Mouse (Mus musculus): ENCODE results near the gene Kif18b. TPM values are rescaled to one million over a fixed set of nuclear protein-coding genes. Genes with fewer than 3 reads are reported as not detected.

Gene Kif18b
- total RNA-seq, 2 experiments from 2014 or later = 16.1 to 20.1 TPM

DNA sequence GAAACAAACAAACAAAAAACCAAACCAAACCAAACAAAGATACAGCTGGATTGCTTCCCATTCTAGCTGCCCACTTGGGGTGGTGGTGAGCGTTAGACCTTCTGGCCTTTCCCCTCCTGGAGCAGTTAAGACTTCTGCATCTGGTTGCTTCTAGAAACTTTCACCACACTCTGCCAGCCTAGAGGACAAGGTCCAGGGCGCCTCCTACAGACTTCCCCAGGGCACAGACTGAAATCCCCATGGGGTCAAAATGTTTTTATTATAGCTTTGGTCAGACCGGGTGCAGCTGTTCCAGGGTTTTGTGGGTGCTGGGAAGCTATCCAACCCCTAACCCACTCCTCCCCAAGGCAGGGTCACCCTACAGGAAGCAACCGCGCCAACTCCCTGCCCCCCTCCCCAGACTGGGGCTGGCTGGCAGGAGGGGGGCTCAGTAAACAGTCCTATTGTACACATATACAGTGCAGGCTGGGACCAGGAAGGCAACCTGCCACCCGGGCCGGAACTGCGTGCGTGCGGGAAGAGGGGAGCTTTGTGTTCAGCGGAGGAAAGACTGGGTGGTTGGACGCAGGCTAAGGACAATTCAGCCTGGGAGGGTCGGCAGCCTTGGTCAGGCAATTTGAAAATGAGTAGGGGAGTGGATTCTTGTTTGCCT, 14.2 kb upstream of the Kif18b start:
- DNase-seq (ENCODE audit: low spot score in 2 of 2) = no peak

DNA sequence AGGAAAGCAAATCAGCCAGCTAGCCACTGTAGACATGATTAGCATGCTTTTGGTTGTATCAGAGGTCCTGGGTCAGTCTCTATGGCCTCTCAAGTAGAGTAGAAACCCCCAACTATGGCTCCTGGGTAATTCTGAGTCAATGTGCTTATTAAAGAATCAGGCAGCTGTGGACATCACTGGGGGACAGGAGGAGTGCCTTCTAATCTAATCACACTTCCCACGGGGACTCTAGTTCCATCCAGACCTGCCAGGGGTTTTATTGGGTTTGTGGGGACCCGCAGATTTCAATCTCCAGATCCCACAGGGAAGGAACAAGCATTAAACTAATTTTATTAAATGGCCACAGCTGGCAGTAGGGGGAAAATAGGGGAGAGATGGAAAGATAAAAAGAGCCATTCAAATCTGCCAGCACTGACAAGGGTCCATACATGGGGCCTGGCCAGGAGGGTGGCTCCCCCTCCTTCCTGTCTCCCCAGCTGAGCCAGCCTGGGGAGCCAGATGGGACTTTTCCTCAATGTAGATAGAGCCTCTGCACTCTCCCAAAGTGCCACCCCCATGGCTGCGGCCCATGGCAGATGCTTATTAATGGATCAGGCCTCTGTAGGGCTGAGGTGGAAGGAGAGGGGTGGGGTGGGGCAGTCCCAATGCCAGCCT, 12.7 kb upstream of the Kif18b start:
- no peak for DNase-seq (ENCODE audit: low spot score in 2 of 2)

DNA sequence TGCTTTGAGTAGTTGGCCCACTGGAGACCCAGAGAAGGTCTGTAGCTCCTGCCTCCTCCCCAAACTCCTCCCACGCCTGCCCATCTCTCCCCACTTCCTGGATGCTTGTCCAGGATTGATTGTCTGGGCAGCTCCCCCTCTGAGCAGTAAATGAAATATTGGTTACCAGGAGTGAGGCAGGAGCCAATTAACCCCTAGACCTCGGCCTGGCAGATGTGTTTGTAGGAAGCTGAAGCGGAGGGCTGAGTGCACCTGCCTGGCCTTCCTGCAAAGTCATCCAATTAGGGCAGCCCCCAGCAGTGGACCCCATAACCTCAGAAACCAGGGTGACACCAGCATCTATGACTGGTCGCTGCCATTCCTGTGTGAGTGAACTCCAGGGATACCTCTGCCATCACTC, 11.3 kb upstream of the Kif18b start:
- DNase-seq (ENCODE audit: low spot score in 2 of 2) = no peak

DNA sequence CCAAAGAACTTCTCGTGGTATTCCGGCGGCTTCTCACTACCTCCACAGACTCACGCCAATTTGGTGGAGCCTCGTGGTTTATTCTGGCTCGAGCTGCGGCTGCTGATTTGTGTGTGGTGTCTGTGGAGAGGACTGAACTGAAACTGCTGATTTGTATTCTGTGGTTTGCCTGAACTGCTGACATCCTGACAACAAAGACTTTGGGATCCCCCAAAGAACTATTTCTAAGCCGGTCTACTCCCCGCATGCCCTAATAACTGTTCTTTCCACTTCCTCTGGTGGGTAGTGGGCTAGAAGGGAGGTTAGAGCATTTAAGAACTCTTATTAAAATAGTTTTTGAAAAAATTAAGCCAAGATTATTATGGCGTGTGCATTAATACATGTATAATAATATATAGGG, 5.7 kb upstream of the Kif18b start:
- DNase-seq (ENCODE audit: low spot score in 2 of 2) = no peak

DNA sequence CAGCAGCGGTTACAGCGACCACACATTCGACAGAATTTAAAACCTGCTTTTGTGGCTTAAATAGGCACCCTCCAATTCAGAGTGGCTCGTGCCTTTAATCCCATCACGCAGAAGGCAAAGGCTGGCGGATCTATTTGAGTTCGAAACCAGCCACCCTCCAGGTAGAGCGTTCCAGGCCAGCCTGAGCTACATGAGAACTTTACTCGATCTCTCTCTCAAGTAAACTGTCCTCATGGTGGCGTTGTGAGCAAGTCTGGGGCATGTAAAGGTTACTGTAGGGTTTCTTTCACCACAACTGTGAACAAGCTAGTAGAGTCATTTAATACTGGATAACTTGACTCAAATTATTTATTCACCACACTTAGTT, 410 bp upstream of the Kif18b start:
- DNase-seq (ENCODE audit: low spot score in 2 of 2) = no peak

DNA sequence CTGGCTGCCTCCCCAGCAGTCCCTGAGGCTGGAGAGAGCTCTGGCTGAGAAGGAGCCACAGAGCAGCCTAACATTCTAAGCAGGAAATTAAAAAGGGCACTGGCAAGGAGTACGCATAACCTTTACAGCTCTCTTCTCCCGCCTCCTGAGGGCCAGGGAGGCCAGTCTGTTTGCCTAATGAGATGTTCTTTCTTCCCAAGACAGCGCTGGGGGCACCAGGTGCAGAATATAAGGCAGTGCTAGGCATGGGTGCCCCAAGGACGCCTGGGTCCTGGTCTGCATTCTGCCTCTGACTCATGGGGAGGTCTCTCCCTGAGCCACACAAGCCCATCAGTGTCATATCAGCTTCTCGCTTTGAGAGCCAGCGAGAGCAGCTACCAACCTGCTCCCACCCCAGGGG, 3.4 kb downstream of the Kif18b start:
- no peak for DNase-seq (ENCODE audit: low spot score in 2 of 2)

DNA sequence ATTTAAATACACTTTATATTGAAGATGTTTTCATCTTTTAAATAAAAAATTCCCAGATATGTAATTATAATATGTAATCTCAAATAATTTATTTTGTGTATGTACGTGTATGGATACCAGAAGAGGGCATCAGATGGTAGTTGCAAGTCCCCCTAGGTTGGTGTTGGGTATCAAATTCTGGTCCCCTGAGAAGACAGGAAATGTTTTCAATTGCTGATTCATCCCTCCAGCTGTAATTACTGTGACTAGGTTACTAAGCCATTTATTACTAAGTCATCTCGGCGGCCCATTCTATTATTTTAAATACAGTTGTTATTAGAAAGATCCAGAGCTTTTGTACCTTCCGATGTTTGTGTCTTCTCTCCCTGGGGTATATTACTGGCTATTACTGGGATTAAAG, 6.8 kb downstream of the Kif18b start:
- DNase-seq (ENCODE audit: low spot score in 2 of 2) = no peak

DNA sequence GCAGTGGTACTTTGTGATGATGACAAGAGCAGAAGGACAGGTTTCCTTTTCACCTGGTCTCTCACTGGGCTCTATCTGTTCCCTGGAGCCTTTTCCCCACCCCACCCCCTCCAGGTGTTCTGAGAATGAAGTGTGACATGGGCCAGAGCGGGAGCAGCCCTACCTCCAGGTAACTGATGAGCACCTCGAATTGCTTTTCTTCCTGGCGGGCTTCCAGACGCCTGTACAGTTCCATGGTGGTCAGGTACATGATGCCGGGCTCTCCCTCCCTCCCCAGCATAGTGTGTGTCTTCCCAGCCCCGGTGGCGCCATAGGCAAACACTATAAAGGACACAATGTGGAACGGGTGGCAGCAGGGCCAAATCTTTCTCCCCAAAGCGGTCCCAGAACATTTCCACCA, 9.5 kb downstream of the Kif18b start:
- DNase-seq (ENCODE audit: low spot score in 2 of 2) = no peak

DNA sequence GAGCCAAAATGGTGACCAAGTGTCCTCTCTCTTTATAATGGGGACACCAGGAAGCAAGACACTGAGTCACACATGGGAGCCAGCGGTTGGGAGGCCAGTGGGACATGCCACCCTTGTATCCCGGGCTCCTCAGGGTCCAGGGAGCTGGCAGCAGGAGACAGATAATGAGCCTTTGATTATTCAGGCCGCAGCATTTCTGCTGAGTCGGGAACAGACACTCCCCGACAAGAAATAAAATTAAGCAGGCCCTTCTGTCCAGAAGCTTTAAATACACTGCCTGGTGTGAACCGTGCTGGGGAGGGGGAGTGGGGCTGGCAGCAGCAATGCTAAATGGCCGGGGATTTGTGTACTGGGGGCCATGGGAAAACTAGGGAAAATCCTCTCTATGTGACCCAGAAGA, 13.5 kb downstream of the Kif18b start:
- DNase-seq (ENCODE audit: low spot score in 2 of 2) = no peak

DNA sequence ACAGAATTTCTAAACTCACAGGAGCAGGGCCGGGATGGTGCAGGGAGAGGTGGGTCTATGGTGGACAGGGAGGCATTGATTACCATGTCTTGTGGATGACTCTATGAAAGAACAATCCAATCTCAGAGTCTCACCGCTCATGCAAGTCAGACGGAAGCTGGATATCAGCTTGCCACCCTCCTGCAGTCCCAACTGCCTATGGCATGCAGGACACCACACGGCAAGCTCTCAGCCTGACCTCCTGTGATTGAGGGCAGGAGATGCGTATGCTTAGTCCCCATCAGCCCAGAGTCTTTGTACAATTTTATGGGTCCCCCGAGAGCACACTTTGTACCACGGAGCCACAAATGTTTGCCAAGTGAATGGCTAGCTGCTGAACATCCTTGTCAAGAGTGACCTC, 21.3 kb downstream of the Kif18b start:
- DNase-seq (ENCODE audit: low spot score in 2 of 2) = no peak

DNA sequence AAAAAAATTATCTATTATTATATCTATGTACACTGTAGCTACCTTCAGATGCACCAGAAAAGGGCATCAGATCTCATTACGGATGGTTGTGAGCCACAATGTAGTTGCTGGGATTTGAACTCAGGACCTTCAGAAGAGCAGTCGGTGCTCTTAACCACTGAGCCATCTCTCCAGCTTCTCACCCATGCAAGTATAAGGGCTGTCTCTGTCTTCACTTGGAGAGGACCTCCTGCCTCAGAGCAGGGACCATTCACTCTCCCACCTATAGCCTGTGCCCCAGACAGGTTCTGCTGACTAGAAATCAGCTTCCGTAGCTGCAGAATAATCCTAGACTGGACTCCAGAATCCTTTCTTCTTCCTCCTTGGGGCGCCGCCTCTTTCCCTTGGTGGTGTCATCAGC, 22.8 kb downstream of the Kif18b start:
- no peak for DNase-seq (ENCODE audit: low spot score in 2 of 2)

DNA sequence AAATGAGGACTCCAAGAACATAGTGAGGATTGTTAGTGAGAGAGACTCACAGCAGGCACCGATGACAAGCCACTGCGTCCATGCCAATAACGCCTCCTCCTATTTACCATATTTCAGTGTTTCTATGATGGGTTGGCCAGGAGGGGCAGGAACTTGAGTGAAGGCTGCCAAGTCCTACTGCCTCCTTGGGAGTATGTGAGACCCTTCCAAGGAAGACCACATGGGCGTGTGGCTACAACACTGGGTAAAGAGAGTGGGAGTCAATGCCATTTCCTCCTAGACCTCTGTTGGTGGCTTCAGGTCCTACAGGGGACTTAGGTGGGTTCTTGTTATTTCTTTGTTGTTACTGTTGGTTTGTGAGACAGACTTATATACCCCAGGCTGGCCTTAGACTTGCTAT, 23.7 kb downstream of the Kif18b start:
- no peak for DNase-seq (ENCODE audit: low spot score in 2 of 2)

DNA sequence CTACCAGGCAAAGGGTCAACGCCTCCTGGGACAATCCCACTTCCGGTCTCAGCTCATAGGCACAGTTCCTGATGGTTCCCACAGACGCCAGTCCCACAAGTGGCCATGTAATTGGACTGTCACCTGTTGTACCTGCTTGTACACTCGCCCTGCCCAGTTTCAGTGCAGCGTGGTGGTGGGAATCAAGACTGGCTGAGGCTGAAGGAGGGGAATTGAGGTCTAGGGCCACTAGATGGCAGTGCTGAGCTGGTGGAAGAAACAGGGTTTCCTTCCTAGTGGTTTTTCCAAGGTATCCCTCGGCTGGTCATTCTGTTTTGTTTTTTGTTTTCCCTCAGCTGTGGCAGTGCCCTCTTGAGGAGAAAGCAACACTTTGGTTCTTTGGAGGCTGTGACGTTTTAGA, 24.2 kb downstream of the Kif18b start, which contains the start of gene Gfap:
Gene Gfap (minus strand): TSS at position 150 of the 400 bp plus-strand sequence.
- peak; percentile 61 to 67 for DNase-seq (ENCODE audit: low spot score in 2 of 2)

DNA sequence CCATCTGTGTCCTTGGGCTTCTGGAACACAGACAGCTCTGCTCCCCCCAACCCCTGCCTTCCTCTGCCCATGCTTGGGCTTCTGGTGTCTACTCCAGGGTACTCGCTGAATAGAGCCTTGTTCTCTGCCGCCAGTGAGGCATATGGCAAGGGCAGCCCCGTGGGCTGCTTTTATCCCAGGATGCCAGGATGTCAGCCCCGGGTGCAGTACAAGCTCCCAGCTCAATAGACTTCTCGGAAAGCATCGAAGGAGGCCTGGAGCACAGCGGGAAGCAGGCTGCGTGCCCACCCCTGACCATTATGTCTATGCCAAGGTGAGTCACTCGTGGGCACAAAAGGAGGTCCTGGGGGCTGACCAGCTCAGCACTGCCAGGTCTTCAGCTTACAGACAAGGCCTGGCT, 26.5 kb downstream of the Kif18b start:
- no peak for DNase-seq (ENCODE audit: low spot score in 2 of 2)

DNA sequence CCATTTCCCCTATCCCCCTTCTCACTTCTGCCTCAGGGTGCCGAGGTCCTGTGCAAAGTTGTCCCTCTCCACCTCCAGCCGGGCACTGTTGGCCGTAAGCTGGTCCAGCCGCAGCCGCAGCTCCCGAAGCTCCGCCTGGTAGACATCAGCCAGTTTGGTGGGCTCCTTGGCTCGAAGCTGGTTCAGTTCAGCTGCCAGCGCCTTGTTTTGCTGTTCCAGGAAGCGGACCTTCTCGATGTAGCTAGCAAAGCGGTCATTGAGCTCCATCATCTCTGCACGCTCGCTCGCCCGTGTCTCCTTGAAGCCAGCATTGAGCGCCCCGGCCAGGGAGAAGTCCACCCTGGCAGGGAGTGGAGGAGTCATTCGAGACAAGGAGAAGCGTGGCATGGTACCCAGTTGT, 28.3 kb downstream of the Kif18b start:
- DNase-seq (ENCODE audit: low spot score in 2 of 2) = no peak

DNA sequence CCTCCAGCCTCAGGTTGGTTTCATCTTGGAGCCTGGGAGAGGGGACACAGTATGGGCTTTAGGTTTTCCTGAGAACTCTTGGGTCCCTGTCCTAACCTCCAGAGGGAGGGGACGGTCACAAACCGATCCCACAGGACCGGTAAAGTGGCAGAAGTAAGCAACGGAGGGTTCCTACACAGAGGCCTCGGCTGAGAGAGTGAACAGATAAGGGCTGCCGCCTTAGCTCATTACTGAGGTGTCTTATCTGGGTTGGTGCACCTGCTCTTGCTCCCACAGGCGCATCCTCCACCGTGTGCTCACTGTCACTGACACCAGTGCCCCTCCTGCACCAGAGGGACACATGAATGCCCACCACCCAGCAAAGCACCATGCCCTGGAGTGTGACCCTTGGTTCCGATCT, 29.1 kb downstream of the Kif18b start:
- DNase-seq (ENCODE audit: low spot score in 2 of 2) = no peak

DNA sequence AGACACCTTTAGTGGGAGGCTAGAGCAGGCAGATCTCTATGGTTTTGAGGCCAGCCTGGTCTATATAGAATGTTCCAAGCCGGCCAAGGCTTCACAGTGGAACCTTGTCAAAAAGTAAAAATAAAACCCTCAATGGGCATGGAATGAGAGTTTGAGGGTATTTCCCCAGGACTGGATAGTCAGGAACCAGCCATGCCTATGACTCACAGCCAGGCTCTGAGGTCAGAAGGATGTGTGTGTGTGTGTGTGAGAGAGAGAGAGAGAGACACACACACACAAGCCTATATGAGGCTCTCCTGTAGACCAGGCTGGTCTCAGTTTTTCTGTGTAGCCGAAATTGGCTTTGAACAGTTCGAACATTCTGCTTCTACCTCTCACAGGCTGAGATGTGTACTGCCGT, 30.2 kb downstream of the Kif18b start:
- no peak for DNase-seq (ENCODE audit: low spot score in 2 of 2)

DNA sequence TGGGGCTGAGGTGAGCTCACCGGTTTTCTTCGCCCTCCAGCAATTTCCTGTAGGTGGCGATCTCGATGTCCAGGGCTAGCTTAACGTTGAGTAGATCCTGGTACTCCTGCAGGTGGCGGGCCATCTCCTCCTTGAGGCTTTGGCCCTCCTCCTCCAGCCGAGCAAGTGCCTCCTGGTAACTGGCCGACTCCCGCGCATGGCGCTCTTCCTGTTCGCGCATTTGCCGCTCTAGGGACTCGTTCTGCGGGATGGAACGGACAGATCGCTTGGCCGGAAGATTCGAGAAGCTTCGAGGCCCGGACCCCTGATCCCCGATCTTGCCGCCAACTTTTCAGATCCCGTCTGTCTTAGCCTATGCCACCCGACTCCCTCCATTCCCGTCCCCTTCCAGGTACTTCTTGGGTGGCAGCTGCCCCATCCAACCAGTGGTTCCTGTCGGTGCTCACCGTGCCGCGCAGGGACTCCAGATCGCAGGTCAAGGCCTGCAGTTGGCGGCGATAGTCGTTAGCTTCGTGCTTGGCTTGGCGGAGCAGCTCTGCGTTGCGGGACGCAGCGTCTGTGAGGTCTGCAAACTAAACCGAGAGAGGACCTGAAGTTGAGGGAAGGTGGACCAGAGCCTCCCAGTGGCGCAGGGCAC, 31.8 kb downstream of the Kif18b start:
- peak in 1 of 2 experiments; percentile 30 for DNase-seq (ENCODE audit: low spot score in 2 of 2)

DNA sequence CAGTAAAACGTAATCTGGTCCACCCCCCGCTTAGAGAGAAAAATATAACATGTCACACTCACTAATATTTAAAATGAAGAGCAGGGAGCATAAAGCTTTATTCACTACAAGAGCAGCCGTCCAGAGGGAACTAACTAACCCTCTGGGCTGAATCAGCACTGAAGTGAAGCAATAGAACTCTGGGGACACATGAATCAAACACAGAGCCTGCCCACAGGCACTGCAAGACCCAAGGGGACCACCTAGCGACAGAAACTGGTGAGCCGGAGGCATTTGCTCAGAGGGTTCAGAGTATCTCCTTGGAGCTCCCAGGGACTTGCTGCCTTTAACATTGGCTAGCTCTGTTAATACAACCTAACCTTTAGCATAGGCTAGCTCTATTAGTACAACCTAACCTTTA, 34.8 kb downstream of the Kif18b start:
- no peak for DNase-seq (ENCODE audit: low spot score in 2 of 2)

DNA sequence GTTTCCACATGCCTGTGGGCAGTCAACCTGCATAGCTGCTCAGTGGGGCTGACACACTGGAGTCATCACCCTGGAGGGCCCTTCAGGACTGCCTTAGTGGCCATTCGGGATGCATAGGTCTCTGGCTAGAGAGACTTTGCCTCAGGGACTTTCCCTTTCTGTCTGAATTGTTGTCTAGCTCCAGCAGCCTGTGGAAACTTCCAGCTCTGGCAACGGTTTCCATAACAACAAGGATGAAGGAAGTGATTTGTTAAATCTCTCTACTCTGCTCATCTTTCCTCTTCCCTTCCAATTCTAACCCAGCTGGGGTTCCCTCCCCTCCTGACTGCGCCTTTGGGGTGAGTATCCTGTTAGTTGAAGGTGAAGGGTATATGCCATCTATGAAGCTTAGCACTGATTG, 36.8 kb downstream of the Kif18b start:
- DNase-seq (ENCODE audit: low spot score in 2 of 2) = no peak

DNA sequence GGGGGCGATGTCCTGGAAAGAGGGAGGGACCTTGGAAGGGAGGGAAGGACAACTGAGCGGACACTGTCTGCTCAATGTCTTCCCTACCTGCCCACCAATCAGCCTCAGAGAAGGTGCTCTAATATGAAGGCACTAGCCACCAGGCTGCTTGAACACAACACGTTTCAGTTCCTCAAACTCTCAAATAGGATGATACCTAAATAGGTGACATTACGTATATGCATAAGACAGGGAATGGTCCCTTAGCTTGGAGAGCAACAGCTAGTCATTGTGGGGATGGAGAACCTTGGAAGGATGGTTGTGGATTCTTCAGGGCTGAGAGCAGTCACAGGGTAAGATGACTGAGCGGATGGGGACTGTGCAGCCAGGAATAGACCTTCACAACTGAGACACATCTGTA, 37.5 kb downstream of the Kif18b start:
- DNase-seq (ENCODE audit: low spot score in 2 of 2) = no peak

DNA sequence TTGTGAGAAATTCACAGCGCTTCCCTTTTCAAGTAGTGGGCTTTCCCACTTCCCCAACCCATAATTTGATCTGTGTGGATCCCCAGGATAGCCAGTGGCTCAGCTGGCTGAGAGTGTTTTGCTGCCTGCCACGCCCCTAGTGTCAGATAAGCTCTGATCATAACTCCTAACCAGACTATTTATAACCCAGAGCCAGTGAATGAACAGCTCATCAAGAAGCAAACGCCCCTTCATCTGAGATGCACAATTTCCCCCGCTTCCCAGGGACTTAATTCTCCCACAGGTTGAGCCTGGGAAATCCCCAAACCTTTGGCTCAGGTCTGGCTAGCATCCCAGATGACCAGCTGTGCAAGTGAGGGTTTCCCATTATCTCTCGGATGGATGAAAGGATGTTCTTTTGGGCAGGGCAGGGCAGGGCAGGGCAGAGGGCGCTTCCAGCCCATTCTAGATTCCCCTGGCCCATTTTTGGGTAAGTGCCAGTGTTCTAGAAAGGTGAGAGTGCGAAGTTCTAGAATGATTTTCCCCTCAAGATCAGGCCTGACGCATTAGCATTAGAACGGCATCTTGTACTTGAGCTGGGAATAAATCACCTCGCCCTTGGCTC, 40.2 kb downstream of the Kif18b start, which contains the start of gene Fam187a:
Gene Fam187a (plus strand): TSS at position 554 of the 604 bp plus-strand sequence.
- DNase-seq (ENCODE audit: low spot score in 2 of 2) = no peak
